Mouse (Mus musculus) bone marrow macrophage, adult 2 months (primary cell): Measurements from ENCODE around the gene Zswim8. TPM values are rescaled to one million over a fixed set of nuclear protein-coding genes. Genes with fewer than 3 reads are reported as not detected.

ENCODE experiments used
- H3K27ac ChIP-seq: 2 replicates; pipeline ENCODE4 v1.5.1; 2012; ENCODE audit warnings: low read depth, low read length; ENCODE audit not compliant: insufficient read depth
- H3K4me1 ChIP-seq: 2 replicates; pipeline ENCODE4 v1.6.1; 2012; ENCODE audit warnings: low read length; ENCODE audit not compliant: control insufficient read depth, insufficient read depth
- H3K4me3 ChIP-seq: 2 replicates; pipeline ENCODE4 v1.5.1; 2012; ENCODE audit warnings: mild to moderate bottlenecking, low read length, moderate library complexity; ENCODE audit not compliant: insufficient read depth
- CTCF ChIP-seq: IDR thresholded peaks from 2 replicates; pipeline ENCODE4 v1.5.1; 2012; ENCODE audit warnings: low read depth, mild to moderate bottlenecking, low read length, moderate library complexity
- POLR2A ChIP-seq: IDR thresholded peaks from 2 replicates; pipeline ENCODE4 v1.6.1; 2012; ENCODE audit warnings: mild to moderate bottlenecking, low read depth, low read length, borderline replicate concordance
- polyA plus RNA-seq: library from polyadenylated mRNA; stranded (reverse); fragments of >200 nt; gene quantifications from 2 replicates; pipeline ENCODE4 v1.2.4, GENCODE M21; 2012; ENCODE audit not compliant: missing spikeins, insufficient read depth, insufficient read length

Gene Zswim8
- polyA plus RNA-seq, 1 experiment: 94.2 TPM

GRCm38 (mm10) chr14:20738511-20738910 is 31.2 kb downstream of the Zswim8 start:
- H3K4me3 ChIP-seq: no peak overlapping the region
- no peak overlapping the region for H3K27ac ChIP-seq
- H3K4me1 ChIP-seq: peaks cover 7% of the 10 kb centered on the region
- no peak for TF ChIP-seq CTCF

DNA sequence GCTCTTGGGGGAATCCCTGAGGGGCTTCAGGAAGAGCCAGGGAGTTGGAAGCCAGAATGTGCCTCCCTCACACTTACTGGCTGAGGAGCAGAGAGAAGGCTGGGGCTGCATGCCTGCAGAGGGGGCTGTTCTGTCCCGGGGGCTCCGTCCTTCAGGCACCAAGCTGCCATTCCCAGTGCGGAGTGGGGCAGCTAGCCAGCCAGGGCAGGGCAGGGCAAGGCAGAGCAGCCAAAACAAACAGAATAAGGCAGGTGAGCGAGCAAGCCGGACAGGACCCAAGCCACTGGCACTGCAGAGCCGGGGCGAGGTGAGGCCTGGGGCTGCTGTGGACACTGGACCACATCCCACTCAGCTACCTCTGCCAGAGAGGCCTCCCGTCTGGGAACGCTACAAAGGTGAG is 33.9 kb downstream of the Zswim8 start:
- no peak overlapping the region for H3K4me3 ChIP-seq
- H3K27ac ChIP-seq: no peak overlapping the region
- TF ChIP-seq POLR2A (no peak), CTCF (no peak)
- H3K4me1 ChIP-seq: no peaks in the 10 kb centered on the region

DNA sequence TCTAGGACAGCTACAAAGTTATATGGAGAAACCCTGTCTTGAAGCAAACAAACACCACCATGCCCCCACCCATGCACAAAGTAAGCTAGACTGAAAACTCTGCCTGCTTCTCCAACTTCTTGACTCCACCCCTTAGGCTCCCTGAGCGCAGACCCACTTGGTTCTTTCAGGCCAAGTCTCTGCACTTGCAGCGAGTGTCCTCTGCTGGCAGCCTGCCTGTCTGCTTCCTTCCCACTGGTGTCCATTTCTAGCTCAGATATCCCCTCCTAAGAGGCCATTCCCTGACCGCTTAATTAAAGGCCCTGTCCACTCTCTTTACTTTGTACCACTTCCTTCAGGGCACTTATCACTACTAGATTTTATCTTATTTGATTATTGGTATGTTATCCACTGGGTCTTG is 36.3 kb downstream of the Zswim8 start:
- TF ChIP-seq POLR2A (no peak), CTCF (no peak)

DNA sequence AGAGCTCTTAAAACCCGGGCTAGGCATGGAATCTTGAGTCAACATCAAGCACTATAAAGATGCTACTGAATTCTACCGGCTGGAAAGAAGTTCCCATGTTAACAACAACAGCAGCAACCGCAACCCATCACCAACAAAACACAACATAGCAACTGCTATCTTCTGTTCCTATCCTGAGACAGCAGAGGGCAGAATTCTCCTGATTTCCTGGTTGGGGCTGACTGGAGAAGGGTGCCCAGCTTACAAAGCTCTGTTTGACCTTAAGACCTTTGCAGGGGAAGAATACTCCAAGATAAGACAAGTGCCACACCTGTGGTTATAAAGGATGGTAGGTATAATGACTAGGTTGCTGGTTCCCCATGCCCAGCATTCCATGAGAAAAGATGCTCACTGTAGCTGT is 39.6 kb downstream of the Zswim8 start:
- Histone ChIP-seq H3K4me1 (no peaks in the 10 kb centered on the region), H3K4me3 (no peak overlapping the region), H3K27ac (no peak overlapping the region)
- no peak for TF ChIP-seq CTCF
- no peak for TF ChIP-seq POLR2A

More for the DNA sequence above, 36.3 kb downstream of the Zswim8 start:
- no peak overlapping the region for H3K27ac ChIP-seq
- no peaks in the 10 kb centered on the region for H3K4me1 ChIP-seq
- no peak overlapping the region for H3K4me3 ChIP-seq

DNA sequence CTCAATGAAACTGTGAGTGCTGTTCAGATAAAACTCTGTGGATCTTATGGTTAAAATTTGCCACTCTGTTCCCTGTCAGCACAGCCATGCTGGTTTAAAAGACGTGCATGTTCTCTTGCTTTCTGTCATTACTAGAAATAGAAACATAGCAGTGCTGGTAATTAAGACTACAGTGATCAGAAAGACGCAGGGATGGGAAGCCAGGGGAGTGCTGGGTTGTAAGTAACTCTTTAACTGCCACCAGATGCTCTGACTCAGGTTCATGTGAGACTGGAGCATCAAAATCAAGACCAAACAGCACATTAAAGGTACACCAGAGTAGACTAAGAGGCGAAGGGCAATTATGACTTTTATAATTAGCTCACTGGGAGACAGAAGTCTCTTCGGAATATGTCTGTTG is 41.0 kb downstream of the Zswim8 start:
- no peak overlapping the region for H3K27ac ChIP-seq
- TF ChIP-seq CTCF: no peak
- no peak for TF ChIP-seq POLR2A
- no peaks in the 10 kb centered on the region for H3K4me1 ChIP-seq
- H3K4me3 ChIP-seq: no peak overlapping the region

- H3K4me1 ChIP-seq: no peaks in the 10 kb centered on the region
- no peak overlapping the region for H3K27ac ChIP-seq
- TF ChIP-seq POLR2A: no peak
- no peak for TF ChIP-seq CTCF
- no peak overlapping the region for H3K4me3 ChIP-seq
Observed at GRCm38 (mm10) chr14:20749494-20750051, 42.2 kb downstream of the Zswim8 start.

DNA sequence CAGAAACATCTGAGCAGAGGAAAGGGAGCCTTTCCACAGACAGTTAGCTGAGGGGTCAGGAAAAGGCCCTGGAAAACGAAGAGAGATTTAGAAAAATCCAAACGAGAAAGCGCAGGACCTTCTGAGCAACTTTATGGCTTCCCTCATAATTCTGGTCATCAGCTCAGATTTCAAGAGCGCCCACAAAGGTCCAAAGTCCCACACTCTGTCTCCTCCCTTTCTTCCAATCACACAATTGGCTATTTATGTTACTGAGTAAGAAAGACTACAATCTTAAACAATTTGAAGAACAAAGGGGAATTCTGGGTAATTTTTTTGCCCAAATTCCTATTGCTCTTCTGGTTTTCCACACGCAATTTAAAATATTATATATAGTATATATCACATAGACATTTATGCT is 43.2 kb downstream of the Zswim8 start:
- no peak overlapping the region for H3K27ac ChIP-seq
- TF ChIP-seq POLR2A (no peak), CTCF (no peak)
- no peaks in the 10 kb centered on the region for H3K4me1 ChIP-seq
- no peak overlapping the region for H3K4me3 ChIP-seq

DNA sequence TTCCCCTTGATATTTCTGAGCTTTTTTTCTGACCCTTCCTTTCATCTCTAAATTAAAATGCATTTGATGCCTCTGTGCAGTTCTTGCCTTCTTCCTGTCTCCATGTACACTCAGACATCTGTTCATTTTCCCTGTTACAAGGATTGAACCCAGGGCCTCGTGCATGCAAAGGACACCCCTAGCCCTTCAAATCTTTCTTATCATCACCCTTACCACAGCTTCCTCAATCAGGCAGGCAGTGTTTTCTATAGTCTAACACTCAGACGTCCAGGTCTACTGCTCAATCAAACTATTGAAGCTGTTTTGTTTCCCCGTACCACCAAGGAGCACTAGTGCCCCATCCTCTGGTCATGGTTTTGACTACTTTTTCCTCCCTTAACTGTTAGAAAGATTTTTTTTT is 46.4 kb downstream of the Zswim8 start:
- no peak overlapping the region for H3K27ac ChIP-seq
- no peak for TF ChIP-seq POLR2A
- TF ChIP-seq CTCF: no peak
- H3K4me3 ChIP-seq: no peak overlapping the region
- H3K4me1 ChIP-seq: no peaks in the 10 kb centered on the region

DNA sequence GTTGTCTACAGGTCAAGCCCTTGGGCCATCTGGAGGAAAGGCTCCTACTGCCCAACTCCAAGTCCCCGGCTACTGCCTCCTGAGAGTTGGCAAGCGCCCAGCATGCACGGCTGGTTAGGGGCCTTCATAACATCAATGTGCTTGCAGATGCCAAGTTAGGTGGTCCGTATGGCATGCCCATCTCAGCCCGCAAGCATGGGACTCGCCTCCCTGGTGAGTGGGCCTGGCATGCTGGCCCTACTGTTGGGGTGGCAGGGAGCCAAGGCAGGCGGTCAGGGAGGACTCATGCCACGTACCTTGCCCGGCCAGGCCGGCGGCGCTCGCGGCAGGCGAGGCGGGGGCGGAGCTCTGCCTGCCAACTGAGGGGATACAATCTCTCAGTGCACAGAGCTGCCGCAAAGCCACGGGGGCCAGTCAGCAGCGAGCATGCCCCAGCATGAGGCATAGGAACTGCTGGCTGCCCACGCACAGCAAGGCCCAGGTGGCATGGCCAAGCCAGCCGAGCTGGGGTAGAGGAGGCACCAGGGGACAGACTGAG is 50.1 kb downstream of the Zswim8 start:
- no peaks in the 10 kb centered on the region for H3K4me1 ChIP-seq
- no peak overlapping the region for H3K4me3 ChIP-seq
- no peak overlapping the region for H3K27ac ChIP-seq
- no peak for TF ChIP-seq CTCF
- no peak for TF ChIP-seq POLR2A

- no peak for TF ChIP-seq CTCF
- TF ChIP-seq POLR2A: no peak
- Histone ChIP-seq H3K27ac (no peak overlapping the region), H3K4me3 (no peak overlapping the region), H3K4me1 (no peaks in the 10 kb centered on the region)
Observed at GRCm38 (mm10) chr14:20758768-20759435, 51.5 kb downstream of the Zswim8 start.

DNA sequence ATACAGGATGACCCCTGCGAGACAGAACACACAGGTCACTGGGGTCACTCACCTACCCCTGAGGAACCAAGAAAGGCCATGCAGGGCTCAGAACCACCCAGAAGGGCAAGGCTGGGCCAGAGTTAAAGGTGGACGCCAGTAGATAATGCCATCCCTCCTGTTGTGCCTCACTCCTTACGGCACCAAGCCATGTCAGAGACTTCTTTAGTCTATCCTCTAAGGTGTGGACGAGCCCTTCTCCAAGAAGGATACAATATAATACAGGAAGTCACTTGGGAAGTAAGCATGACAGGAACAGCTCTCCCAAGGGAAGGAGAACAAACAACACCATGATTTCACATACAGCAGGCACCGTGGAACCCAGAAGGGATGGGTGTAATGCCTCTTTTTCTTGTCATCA is 57.6 kb downstream of the Zswim8 start:
- Histone ChIP-seq H3K27ac (no peak overlapping the region), H3K4me1 (peaks cover 21% of the 10 kb centered on the region), H3K4me3 (no peak overlapping the region)
- TF ChIP-seq POLR2A (no peak), CTCF (no peak)
